Mouse (Mus musculus) forebrain, embryonic 15.5 days (tissue): ENCODE results near the gene Mtmr1. TPM values are rescaled to one million over a fixed set of nuclear protein-coding genes. Genes with fewer than 3 reads are reported as not detected.

ENCODE experiments used
- ATAC-seq: fragments of 200-750 bp; cut with Nextera tagmentation; replicated peaks from 2 replicates; pipeline ENCODE4 v1.8.0; 2017; ENCODE audit warnings: mild to moderate bottlenecking, moderate TSS enrichment, moderate library complexity
- H3K27ac ChIP-seq: fragments of 300-500 bp; sonication (generic); replicated peaks from 2 replicates; pipeline ENCODE4 v1.5.1; 2015; ENCODE audit warnings: mild to moderate bottlenecking, inconsistent platforms
- H3K27me3 ChIP-seq: fragments of 300-500 bp; sonication (generic); 2 replicates; pipeline ENCODE4 v1.6.1; 2015; ENCODE audit warnings: inconsistent platforms
- H3K36me3 ChIP-seq: fragments of 300-500 bp; sonication (generic); 2 replicates; pipeline ENCODE4 v1.6.1; 2015; ENCODE audit warnings: mild to moderate bottlenecking, inconsistent platforms
- H3K4me1 ChIP-seq: fragments of 300-500 bp; sonication (generic); 2 replicates; pipeline ENCODE4 v1.6.1; 2015; ENCODE audit warnings: inconsistent platforms
- H3K4me2 ChIP-seq: fragments of 300-500 bp; sonication (generic); replicated peaks from 2 replicates; pipeline ENCODE4 v1.6.1; 2015; ENCODE audit warnings: mild to moderate bottlenecking, inconsistent platforms
- H3K4me3 ChIP-seq: fragments of 300-500 bp; sonication (generic); 2 replicates; pipeline ENCODE4 v1.5.1; 2015; ENCODE audit warnings: mild to moderate bottlenecking, inconsistent platforms
- H3K9ac ChIP-seq: fragments of 300-500 bp; sonication (generic); replicated peaks from 2 replicates; pipeline ENCODE4 v1.6.1; 2015; ENCODE audit warnings: mild to moderate bottlenecking, inconsistent platforms
- H3K9me3 ChIP-seq: fragments of 300-500 bp; sonication (generic); 2 replicates; pipeline ENCODE4 v1.6.1; 2016; ENCODE audit warnings: inconsistent platforms
- WGBS: fragments of 180-500 bp; shearing (Covaris S2); methylation state at CpG from one replicate; pipeline ENCODE4 v1.1.7; 2015; ENCODE audit warnings: mixed read lengths; 5-methylcytosine and 5-hydroxymethylcytosine counted together
- polyA plus RNA-seq: library from polyadenylated mRNA; unstranded; fragments of >200 nt; fragmentation: Nextera tagmentation; extraction: Ambion mirVana; gene quantifications from 2 replicates; pipeline ENCODE4 v1.2.1, GENCODE M21; 2015

The Mtmr1 gene
- polyA plus RNA-seq, 1 experiment from 2014 or later: 20.2 TPM

DNA sequence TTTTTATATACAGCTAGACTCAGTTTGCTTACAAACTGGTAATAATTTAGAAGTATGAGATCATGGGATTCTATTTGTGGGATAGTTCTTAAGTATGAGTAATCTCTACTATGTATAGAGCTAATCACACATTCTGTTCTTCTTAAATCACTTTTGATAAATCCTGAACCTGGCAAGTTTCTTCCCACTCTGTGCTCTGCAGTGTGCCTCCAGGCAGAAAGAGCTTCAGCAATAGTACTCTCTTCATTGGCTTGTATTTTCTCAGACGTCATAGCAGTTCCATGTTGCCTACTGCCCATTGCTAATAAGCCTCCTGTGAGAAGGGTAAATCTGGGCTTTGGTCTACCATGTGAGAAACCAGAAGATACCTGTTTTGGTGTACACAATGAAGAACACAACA lies 43.8 kb downstream of the Mtmr1 start:
- no peaks in the 10 kb centered on the region for H3K4me1 ChIP-seq
- no peak overlapping the region for H3K9ac ChIP-seq
- no peak for ATAC-seq
- no peak overlapping the region for H3K4me2 ChIP-seq
- WGBS: 72% methylated on average over 1 of the region's 1 CpGs
- H3K27ac ChIP-seq: no peak overlapping the region
- no peaks in the 10 kb centered on the region for H3K9me3 ChIP-seq
- no peaks in the 10 kb centered on the region for H3K36me3 ChIP-seq
- H3K4me3 ChIP-seq: no peak overlapping the region
- no peaks in the 10 kb centered on the region for H3K27me3 ChIP-seq

DNA sequence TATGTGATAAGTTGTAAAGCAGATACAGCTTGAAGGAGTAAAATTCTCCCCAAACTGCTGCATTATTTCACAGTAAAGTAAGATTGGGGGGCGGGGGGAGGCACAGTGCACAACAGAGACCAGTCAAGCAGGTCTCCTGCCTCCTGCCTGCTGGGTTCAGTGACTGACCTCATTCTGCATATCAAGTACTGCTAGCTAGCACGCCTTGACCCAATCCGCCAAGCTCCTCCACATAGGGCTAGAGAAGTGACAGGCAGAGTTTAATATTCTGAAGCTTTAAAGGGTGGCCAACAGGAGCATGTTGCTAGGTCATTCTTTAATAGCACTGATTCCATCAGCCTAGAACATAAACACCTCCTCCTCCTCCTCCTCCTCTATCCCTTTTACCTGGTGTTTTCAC lies 48.2 kb downstream of the Mtmr1 start:
- Histone ChIP-seq H3K27me3 (no peaks in the 10 kb centered on the region), H3K4me2 (no peak overlapping the region), H3K9me3 (no peaks in the 10 kb centered on the region), H3K4me3 (no peak overlapping the region), H3K36me3 (no peaks in the 10 kb centered on the region), H3K27ac (no peak overlapping the region), H3K4me1 (no peaks in the 10 kb centered on the region), H3K9ac (no peak overlapping the region)
- no peak for ATAC-seq
- 68% methylated on average over 3 of the region's 3 CpGs for WGBS

DNA sequence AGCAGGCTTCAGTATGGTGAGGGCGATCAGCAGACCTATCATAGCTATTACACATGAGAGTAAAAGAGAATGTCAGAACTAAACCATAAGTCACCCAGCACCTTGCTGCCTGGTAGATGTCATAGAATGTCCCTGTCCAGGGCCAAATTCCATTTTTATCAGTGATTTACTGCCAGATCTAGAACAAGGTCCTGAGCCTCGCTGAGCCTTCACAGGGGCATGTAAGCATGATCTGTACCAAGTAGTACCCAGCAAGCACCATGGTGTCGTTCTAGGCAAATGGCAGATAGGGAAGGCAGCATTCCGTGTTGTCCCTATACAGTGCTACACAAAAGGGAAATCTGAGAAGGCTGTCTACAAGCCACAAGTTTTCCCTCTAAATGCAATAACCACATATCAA lies 49.1 kb downstream of the Mtmr1 start:
- H3K4me1 ChIP-seq: no peaks in the 10 kb centered on the region
- no peak for ATAC-seq
- H3K4me3 ChIP-seq: no peak overlapping the region
- no peaks in the 10 kb centered on the region for H3K9me3 ChIP-seq
- no peak overlapping the region for H3K9ac ChIP-seq
- no peaks in the 10 kb centered on the region for H3K36me3 ChIP-seq
- 88% methylated on average over 4 of the region's 4 CpGs for WGBS
- no peak overlapping the region for H3K4me2 ChIP-seq
- no peaks in the 10 kb centered on the region for H3K27me3 ChIP-seq
- no peak overlapping the region for H3K27ac ChIP-seq

DNA sequence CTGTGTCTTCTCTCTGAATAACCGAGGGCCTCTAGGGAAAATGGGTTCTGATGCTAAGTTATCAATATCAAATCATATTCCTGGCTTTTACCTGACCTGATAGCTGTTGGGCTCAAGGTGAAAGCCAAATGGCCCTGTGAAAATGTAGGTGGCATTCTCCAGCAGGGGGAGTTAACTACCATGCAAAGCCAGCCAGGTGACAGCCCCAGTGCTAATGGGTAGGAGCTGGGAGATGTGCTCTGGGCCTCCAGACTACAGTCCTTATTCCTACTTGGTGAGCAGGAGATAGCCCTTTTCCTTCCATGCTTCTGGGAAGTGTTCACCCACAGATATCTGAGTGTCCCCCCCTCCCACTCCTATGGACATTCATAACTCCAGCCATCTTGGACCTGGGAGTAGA lies 60.3 kb downstream of the Mtmr1 start:
- H3K27me3 ChIP-seq: no peaks in the 10 kb centered on the region
- H3K4me1 ChIP-seq: no peaks in the 10 kb centered on the region
- no peak overlapping the region for H3K4me2 ChIP-seq
- 60% methylated on average over 1 of the region's 1 CpGs for WGBS
- H3K9ac ChIP-seq: no peak overlapping the region
- H3K4me3 ChIP-seq: no peak overlapping the region
- H3K36me3 ChIP-seq: no peaks in the 10 kb centered on the region
- H3K9me3 ChIP-seq: no peaks in the 10 kb centered on the region
- no peak overlapping the region for H3K27ac ChIP-seq
- no peak for ATAC-seq

DNA sequence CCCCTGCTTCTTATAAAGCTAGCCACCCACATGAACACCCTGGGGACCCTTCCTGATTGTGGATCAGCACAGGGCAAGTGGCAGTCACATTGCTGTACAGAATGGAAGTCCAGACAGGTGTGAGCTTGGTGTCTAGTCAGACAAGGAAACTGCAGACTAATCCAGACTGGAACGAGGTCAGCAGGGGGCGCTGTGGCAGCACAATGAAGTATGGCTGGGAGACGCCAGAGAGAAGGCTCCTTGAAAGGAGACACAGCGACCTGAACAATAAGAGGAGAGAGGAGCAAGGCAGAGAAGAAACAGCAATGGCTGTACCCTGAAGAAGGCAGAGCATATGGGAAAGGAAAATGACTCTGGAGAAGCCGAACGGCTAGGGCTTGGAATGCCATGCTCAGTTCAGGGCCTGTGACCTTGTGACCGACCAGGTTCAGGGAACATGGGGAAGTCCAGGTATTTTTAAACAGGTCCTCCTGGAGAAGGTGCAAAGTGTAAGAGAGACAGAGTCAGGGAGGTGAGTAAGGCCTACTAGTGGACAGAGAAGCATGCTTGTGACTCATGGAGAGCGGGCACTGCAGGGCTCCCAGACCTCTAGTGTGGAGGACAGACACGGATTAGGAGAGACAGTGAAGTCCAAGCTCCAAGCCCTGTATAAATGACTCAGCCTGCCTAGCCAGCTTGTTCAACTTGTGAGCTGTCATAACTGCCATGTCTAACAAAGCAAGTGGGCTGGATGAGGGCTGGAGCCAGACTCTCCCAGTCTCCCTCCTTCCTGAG lies 61.4 kb downstream of the Mtmr1 start:
- Histone ChIP-seq H3K4me3 (no peak overlapping the region), H3K4me2 (no peak overlapping the region), H3K9ac (no peak overlapping the region), H3K27ac (no peak overlapping the region), H3K9me3 (no peaks in the 10 kb centered on the region), H3K27me3 (no peaks in the 10 kb centered on the region), H3K36me3 (no peaks in the 10 kb centered on the region), H3K4me1 (no peaks in the 10 kb centered on the region)
- peak; percentile 84 for ATAC-seq
- WGBS: 41% methylated on average over 9 of the region's 9 CpGs

DNA sequence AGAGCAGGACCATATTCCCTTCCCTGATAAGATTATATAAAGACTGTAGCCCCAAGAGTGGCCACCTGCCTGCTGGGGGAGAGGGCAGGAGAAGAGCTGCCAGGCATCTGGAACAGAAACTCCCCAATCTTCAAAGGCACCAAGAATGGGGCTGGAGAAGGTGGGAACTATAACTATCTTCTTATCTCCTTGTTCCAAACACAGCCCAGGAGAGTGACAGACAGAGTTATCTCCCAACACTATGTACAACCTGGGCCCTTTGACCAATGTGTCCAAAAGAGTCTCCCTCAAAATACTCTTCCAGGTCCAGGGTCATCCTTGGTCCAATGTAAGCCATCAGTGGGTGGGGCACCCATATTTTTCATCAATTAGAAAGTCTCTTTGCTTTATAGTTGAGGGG lies 62.9 kb downstream of the Mtmr1 start:
- Histone ChIP-seq H3K36me3 (no peaks in the 10 kb centered on the region), H3K27me3 (no peaks in the 10 kb centered on the region), H3K4me1 (no peaks in the 10 kb centered on the region), H3K27ac (no peak overlapping the region), H3K9ac (no peak overlapping the region), H3K9me3 (no peaks in the 10 kb centered on the region), H3K4me3 (no peak overlapping the region), H3K4me2 (no peak overlapping the region)
- no peak for ATAC-seq

DNA sequence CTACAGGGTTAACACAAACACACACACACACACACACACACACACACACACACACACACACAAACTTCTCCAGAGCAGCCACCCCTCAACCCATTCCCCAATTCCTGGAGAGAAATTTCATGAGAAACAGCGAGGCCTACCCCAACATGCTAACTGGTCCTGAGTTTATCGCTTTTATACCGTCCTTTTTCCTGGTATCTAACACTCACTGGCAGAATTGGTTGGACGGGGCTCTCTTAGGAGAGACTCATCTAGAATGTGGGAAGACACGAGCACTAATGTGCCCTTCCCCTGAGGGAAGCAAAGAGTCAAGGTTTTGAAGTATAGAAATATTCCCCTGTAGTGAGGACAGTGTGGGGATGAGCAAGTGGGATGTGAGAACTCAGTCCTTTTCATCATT lies 66.3 kb downstream of the Mtmr1 start:
- 85% methylated on average over 5 of the region's 5 CpGs for WGBS
- H3K9ac ChIP-seq: no peak overlapping the region
- ATAC-seq: no peak
- no peaks in the 10 kb centered on the region for H3K9me3 ChIP-seq
- H3K27me3 ChIP-seq: no peaks in the 10 kb centered on the region
- H3K4me2 ChIP-seq: no peak overlapping the region
- H3K36me3 ChIP-seq: no peaks in the 10 kb centered on the region
- no peak overlapping the region for H3K27ac ChIP-seq
- H3K4me1 ChIP-seq: no peaks in the 10 kb centered on the region
- no peak overlapping the region for H3K4me3 ChIP-seq

DNA sequence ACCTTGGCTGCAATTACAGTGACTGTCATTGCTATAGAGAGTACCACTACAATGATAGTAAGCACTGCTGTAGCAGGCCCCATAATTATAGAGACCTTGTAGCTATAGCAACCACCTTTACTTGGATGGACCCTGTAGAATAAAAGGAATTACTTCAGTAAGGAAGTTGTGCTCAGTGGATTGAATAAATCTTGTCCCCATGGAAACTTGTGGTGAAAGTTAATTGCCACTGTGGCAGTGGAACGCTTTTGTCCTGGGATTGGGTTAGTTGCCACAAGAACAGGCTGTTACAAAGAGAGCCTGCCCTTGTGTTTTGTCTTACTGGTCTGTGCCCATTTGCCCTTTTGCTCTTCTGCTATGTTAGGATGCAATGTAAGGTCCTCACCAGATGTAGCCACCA lies 69.9 kb downstream of the Mtmr1 start:
- no peak overlapping the region for H3K4me3 ChIP-seq
- H3K27me3 ChIP-seq: no peaks in the 10 kb centered on the region
- H3K9me3 ChIP-seq: no peaks in the 10 kb centered on the region
- WGBS: 25% methylated on average over 1 of the region's 1 CpGs
- no peak overlapping the region for H3K9ac ChIP-seq
- H3K4me2 ChIP-seq: no peak overlapping the region
- no peaks in the 10 kb centered on the region for H3K36me3 ChIP-seq
- no peaks in the 10 kb centered on the region for H3K4me1 ChIP-seq
- no peak overlapping the region for H3K27ac ChIP-seq
- ATAC-seq: peak; percentile 74

DNA sequence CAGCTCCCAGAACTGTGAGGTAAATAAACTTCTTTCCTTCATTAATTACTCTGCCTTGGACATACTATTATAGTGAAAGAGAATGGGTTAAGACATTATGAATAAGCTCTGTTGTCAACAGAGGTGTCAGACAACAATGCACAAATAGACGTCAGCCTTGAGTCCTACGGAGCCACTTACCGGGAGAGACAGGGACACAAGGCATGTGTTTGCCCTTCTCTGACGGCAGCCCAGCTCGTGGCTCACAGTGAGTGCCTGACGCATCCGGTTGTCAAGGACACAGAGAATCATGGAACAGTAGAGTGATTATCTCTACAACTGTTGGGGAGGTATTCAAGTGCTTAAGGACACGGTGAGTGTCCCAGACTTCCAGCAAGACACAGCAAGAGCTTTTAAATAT lies 70.3 kb downstream of the Mtmr1 start:
- H3K36me3 ChIP-seq: no peaks in the 10 kb centered on the region
- no peak overlapping the region for H3K27ac ChIP-seq
- H3K4me3 ChIP-seq: no peak overlapping the region
- no peaks in the 10 kb centered on the region for H3K4me1 ChIP-seq
- no peak overlapping the region for H3K4me2 ChIP-seq
- WGBS: 34% methylated on average over 8 of the region's 8 CpGs
- ATAC-seq: peak; percentile 70
- H3K27me3 ChIP-seq: no peaks in the 10 kb centered on the region
- no peak overlapping the region for H3K9ac ChIP-seq
- H3K9me3 ChIP-seq: no peaks in the 10 kb centered on the region

DNA sequence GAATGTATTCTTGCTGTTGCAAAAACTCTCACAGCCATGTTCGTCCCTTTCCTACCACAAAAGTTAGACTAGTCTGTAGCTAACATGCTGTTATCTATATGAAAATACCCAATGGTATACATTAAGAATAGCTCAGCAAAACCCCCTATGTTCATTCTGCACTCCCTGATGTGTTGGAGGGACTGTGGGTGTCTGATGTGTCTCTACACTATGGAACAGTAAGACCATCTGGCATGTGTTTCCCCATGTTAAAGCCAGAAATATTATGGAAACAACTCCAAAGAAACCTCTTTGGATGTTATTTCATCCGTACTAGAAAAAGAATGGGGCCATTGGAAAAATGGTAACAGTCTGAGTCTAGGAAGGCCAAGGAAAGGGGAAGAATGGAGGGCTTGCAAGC lies 71.0 kb downstream of the Mtmr1 start:
- no peaks in the 10 kb centered on the region for H3K4me1 ChIP-seq
- no peaks in the 10 kb centered on the region for H3K27me3 ChIP-seq
- H3K36me3 ChIP-seq: no peaks in the 10 kb centered on the region
- ATAC-seq: no peak
- H3K9ac ChIP-seq: no peak overlapping the region
- WGBS: 82% methylated on average over 2 of the region's 2 CpGs
- H3K27ac ChIP-seq: no peak overlapping the region
- no peak overlapping the region for H3K4me2 ChIP-seq
- no peaks in the 10 kb centered on the region for H3K9me3 ChIP-seq
- H3K4me3 ChIP-seq: no peak overlapping the region

DNA sequence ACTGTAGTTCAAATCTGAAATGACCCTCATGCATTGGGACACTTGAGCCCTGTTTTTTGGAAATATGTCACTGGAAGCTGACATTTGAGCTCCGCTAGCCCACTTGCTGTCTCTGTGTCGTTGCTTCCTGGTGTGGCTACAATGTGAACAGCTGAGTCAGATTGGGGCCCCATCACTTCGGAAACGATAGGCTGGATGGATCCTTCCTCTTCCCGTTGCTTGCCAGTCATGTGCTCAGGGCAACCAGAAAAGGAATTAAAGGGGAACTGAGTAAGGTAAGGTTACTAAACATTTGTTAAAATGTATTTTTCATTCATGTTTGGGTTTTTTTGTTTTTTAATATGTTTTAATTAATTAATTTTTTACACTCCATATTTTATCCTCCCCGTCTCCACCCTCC lies 74.9 kb downstream of the Mtmr1 start:
- ATAC-seq: no peak
- no peak overlapping the region for H3K4me2 ChIP-seq
- H3K9ac ChIP-seq: no peak overlapping the region
- no peaks in the 10 kb centered on the region for H3K9me3 ChIP-seq
- H3K4me1 ChIP-seq: no peaks in the 10 kb centered on the region
- H3K36me3 ChIP-seq: no peaks in the 10 kb centered on the region
- WGBS: 90% methylated on average over 6 of the region's 6 CpGs
- H3K4me3 ChIP-seq: no peak overlapping the region
- H3K27me3 ChIP-seq: no peaks in the 10 kb centered on the region
- no peak overlapping the region for H3K27ac ChIP-seq

DNA sequence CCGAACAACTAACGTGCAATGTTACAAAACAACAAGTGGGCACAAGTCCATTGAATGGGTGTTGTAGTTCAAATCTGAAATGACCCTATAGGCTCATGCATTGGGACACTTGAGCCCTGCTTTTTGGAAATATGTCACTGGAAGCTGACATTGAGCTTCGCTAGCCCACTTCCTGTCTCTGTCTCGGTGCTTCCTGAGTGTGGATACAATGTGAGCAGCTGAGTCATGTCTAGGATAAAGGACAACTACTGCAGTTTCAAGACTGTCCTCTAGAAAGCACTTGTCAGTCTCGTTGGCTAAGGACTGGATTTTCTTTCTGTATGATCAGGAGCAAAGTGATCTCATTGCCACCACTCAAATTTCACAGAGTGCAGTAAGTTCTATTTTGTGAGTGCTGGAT lies 78.4 kb downstream of the Mtmr1 start:
- H3K4me2 ChIP-seq: no peak overlapping the region
- H3K4me1 ChIP-seq: no peaks in the 10 kb centered on the region
- no peak overlapping the region for H3K27ac ChIP-seq
- H3K36me3 ChIP-seq: no peaks in the 10 kb centered on the region
- no peak overlapping the region for H3K4me3 ChIP-seq
- H3K27me3 ChIP-seq: no peaks in the 10 kb centered on the region
- no peak for ATAC-seq
- H3K9me3 ChIP-seq: no peaks in the 10 kb centered on the region
- no peak overlapping the region for H3K9ac ChIP-seq
- WGBS: 85% methylated on average over 5 of the region's 5 CpGs

DNA sequence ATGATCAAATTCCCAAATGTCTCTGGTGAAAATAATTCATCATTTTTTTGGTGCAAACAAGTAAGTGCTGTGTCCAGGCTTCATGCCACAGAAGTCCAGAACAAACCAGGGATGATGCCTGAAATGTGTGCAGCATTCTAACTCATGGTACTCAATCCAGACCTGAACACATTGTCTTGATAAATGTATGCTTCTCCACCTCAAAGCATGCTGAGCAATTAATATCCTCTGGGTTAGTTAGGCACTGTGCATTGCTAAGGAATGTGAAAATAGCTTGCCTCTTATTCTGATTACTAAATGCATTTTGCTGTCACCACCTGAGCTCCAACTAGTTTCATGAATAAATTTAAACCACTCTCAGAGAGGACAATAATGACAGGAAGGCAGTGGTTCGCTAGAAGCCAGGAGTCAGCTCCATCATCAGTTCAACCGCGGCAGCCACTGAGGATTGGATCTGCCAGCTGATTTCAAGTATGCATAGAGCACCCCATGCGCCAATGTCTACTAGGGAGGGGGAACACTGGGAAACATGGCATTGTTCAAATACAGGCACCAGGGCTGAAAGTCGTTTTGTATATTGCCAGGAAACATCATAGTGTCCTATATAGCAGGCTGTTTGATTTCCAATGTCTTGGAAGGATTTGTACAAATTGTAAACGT lies 91.6 kb downstream of the Mtmr1 start:
- Histone ChIP-seq H3K4me1 (no peaks in the 10 kb centered on the region), H3K27ac (no peak overlapping the region), H3K4me2 (no peak overlapping the region), H3K36me3 (no peaks in the 10 kb centered on the region), H3K9me3 (no peaks in the 10 kb centered on the region), H3K4me3 (no peak overlapping the region), H3K27me3 (no peaks in the 10 kb centered on the region), H3K9ac (no peak overlapping the region)
- 72% methylated on average over 6 of the region's 6 CpGs for WGBS
- no peak for ATAC-seq
